Mouse (Mus musculus): Measurements from ENCODE around the gene Selenoo. TPM values are rescaled to one million over a fixed set of nuclear protein-coding genes. Genes with fewer than 3 reads are reported as not detected.

Gene Selenoo
- polyA plus RNA-seq, 2 experiments: 7.4 to 8.9 TPM

DNA sequence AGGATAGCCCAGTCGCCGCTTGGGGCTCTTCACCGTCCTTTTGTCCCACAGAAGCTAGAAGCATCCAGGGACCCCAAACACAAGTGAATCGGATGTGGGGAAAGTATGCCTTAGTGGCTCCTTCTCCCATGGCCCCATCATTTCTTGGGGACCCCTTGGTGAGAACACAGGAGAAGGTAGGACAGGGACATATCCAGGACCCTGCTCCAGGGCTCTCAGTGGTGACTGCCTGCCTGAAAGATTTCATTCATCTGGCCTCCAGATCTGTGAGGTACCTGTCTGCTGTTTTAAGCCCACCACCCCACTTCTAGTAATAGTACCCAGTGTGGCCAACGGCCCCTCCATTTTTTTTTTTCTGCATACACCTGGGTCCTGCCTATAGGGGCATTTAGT is 26.4 kb upstream of the Selenoo start:
- Histone ChIP-seq H3K27me3 (ENCODE audit: control insufficient read depth, insufficient read depth, low read length) (peaks cover 47% of the 10 kb centered on the region), H3K4me1 (replicated peaks; ENCODE audit: control insufficient read depth in 2 of 2, insufficient read depth in 2 of 2, low read length in 1 of 2) (no peaks in the 10 kb centered on the region), H3K9ac (replicated peaks) (no peak overlapping the region), H3K27ac (no peak overlapping the region), H3K9me3 (ENCODE audit: control insufficient read depth, low read length) (no peaks in the 10 kb centered on the region), H3K36me3 (replicated peaks; ENCODE audit: control insufficient read depth, insufficient read depth, low read depth) (no peaks in the 10 kb centered on the region), H3K4me3 (ENCODE audit: insufficient read depth in 1 of 2, low read depth in 2 of 2, low read length in 2 of 2) (no peak overlapping the region), H3K4me2 (ENCODE audit: low read depth) (no peak overlapping the region)
- WGBS (ENCODE audit: insufficient replicate concordance): 70% methylated on average over 5 of the region's 5 CpGs
- DNase-seq (ENCODE audit: low read depth in 3 of 3, low spot score in 3 of 3) (no peak), ATAC-seq (ENCODE audit: insufficient read depth) (no peak)
- TF ChIP-seq EP300 (IDR thresholded peaks at IDR 0.05; ENCODE audit: low read depth): no peak

DNA sequence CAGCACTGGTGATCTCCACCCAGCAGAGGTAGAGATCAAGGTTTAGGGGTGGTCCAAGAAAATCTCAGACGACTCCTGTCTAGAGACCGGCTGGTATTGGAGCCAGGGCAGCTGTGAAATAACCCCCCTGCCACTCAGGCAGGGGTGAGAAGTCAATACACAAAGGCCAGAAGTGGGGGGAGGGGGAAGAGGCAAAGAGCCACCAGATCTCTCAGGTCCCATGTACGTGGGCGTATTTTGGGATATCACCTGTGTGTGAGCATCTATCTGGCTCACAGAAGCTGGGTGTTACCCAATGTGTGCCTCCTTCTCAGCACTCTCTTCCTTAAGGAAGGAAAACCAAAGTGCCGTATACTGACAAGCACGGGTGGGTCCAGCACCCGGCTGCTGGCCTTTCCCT is 25.9 kb upstream of the Selenoo start:
- no peaks in the 10 kb centered on the region for H3K36me3 ChIP-seq (replicated peaks; ENCODE audit: control insufficient read depth, insufficient read depth, low read depth)
- H3K9ac ChIP-seq (replicated peaks): no peak overlapping the region
- peaks cover 49% of the 10 kb centered on the region for H3K27me3 ChIP-seq (ENCODE audit: control insufficient read depth, insufficient read depth, low read length)
- DNase-seq (ENCODE audit: low read depth in 3 of 3, low spot score in 3 of 3): no peak
- H3K4me2 ChIP-seq (ENCODE audit: low read depth): no peak overlapping the region
- no peaks in the 10 kb centered on the region for H3K9me3 ChIP-seq (ENCODE audit: control insufficient read depth, low read length)
- no peak for ATAC-seq (ENCODE audit: insufficient read depth)
- no peak for TF ChIP-seq EP300 (IDR thresholded peaks at IDR 0.05; ENCODE audit: low read depth)
- no peak for TF ChIP-seq CTCF (IDR thresholded peaks at IDR 0.05; ENCODE audit: low read depth)
- no peaks in the 10 kb centered on the region for H3K4me1 ChIP-seq (replicated peaks; ENCODE audit: control insufficient read depth in 2 of 2, insufficient read depth in 2 of 2, low read length in 1 of 2)
- 60% methylated on average over 7 of the region's 7 CpGs for WGBS (ENCODE audit: insufficient replicate concordance)
- H3K27ac ChIP-seq: no peak overlapping the region
- no peak overlapping the region for H3K4me3 ChIP-seq (ENCODE audit: insufficient read depth in 1 of 2, low read depth in 2 of 2, low read length in 2 of 2)

DNA sequence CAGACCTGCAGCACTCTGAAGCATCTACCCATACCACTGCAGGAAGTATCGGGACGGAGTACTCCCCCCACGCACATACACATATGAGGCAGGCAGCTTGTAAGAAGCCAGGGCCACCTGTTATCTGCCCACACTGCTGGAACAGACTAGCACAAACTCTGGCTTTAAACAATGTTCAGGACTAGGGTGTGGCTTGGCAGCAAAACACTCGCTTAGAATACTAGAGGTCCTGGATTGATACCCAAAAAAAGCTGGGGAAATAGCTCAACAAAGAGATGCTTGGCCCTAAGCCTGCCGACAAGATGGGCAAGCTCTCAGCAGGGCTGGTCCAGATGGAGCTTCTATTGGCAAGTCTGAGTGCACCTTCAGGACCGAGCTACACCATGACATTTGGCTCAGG is 25.3 kb upstream of the Selenoo start:
- no peak overlapping the region for H3K4me2 ChIP-seq (ENCODE audit: low read depth)
- H3K36me3 ChIP-seq (replicated peaks; ENCODE audit: control insufficient read depth, insufficient read depth, low read depth): no peaks in the 10 kb centered on the region
- TF ChIP-seq EP300 (IDR thresholded peaks at IDR 0.05; ENCODE audit: low read depth): no peak
- H3K4me3 ChIP-seq (ENCODE audit: insufficient read depth in 1 of 2, low read depth in 2 of 2, low read length in 2 of 2): no peak overlapping the region
- DNase-seq (ENCODE audit: low read depth in 3 of 3, low spot score in 3 of 3): no peak
- ATAC-seq (ENCODE audit: insufficient read depth): no peak
- H3K9ac ChIP-seq (replicated peaks): no peak overlapping the region
- H3K27me3 ChIP-seq (ENCODE audit: control insufficient read depth, insufficient read depth, low read length): peaks cover 49% of the 10 kb centered on the region
- WGBS (ENCODE audit: insufficient replicate concordance): 50% methylated on average over 6 of the region's 6 CpGs
- no peaks in the 10 kb centered on the region for H3K4me1 ChIP-seq (replicated peaks; ENCODE audit: control insufficient read depth in 2 of 2, insufficient read depth in 2 of 2, low read length in 1 of 2)
- no peaks in the 10 kb centered on the region for H3K9me3 ChIP-seq (ENCODE audit: control insufficient read depth, low read length)
- no peak overlapping the region for H3K27ac ChIP-seq

DNA sequence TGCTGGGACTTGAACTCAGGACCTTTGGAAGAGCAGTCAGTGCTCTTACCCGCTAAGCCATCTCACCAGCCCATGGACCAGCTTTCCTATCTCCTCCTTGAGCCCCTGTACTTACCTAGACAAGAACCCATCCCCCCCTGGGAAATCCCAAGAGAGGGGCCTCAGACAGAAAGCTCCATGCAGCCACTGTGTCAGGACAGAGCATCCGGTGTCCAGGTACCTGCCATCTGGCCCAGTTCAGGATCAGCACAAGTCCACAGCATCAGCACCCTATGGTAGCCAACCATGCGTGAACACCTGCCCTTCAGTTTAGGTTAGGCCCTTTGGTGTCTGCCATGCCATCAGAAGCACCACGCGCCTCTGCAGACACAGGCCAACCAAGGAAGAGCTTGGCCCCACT is 24.0 kb upstream of the Selenoo start:
- Histone ChIP-seq H3K27me3 (ENCODE audit: control insufficient read depth, insufficient read depth, low read length) (peaks cover 39% of the 10 kb centered on the region), H3K4me2 (ENCODE audit: low read depth) (no peak overlapping the region), H3K4me3 (ENCODE audit: insufficient read depth in 1 of 2, low read depth in 2 of 2, low read length in 2 of 2) (no peak overlapping the region), H3K9me3 (ENCODE audit: control insufficient read depth, low read length) (no peaks in the 10 kb centered on the region), H3K4me1 (replicated peaks; ENCODE audit: control insufficient read depth in 2 of 2, insufficient read depth in 2 of 2, low read length in 1 of 2) (no peaks in the 10 kb centered on the region), H3K9ac (replicated peaks) (no peak overlapping the region), H3K27ac (no peak overlapping the region), H3K36me3 (replicated peaks; ENCODE audit: control insufficient read depth, insufficient read depth, low read depth) (no peaks in the 10 kb centered on the region)
- WGBS (ENCODE audit: insufficient replicate concordance): 71% methylated on average over 5 of the region's 5 CpGs
- no peak for TF ChIP-seq EP300 (IDR thresholded peaks at IDR 0.05; ENCODE audit: low read depth)
- no peak for TF ChIP-seq CTCF (IDR thresholded peaks at IDR 0.05; ENCODE audit: low read depth)
- ATAC-seq (ENCODE audit: insufficient read depth): no peak
- DNase-seq (ENCODE audit: low read depth in 3 of 3, low spot score in 3 of 3): no peak

DNA sequence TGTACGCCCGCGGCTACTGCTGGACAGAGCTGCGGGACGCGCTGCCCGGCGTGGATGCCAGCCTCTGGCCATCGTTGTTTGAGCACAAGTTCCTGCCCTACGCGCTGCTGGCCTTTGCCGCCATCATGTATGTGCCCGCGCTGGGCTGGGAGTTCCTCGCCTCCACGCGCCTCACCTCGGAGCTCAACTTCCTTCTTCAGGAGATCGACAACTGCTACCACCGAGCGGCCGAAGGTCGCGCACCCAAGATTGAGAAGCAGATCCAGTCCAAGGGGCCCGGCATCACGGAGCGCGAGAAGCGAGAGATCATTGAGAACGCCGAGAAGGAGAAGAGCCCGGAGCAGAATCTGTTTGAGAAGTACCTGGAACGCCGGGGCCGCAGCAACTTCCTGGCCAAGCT is 21.3 kb upstream of the Selenoo start:
- H3K27me3 ChIP-seq (ENCODE audit: control insufficient read depth, insufficient read depth, low read length): peaks cover 23% of the 10 kb centered on the region
- 15% methylated on average over 35 of the region's 35 CpGs for WGBS (ENCODE audit: insufficient replicate concordance)
- no peak overlapping the region for H3K9ac ChIP-seq (replicated peaks)
- no peak overlapping the region for H3K4me3 ChIP-seq (ENCODE audit: insufficient read depth in 1 of 2, low read depth in 2 of 2, low read length in 2 of 2)
- ATAC-seq (ENCODE audit: insufficient read depth): no peak
- TF ChIP-seq EP300 (IDR thresholded peaks at IDR 0.05; ENCODE audit: low read depth) (no peak), CTCF (IDR thresholded peaks at IDR 0.05; ENCODE audit: low read depth) (no peak)
- H3K4me2 ChIP-seq (ENCODE audit: low read depth): no peak overlapping the region
- no peak for DNase-seq (ENCODE audit: low read depth in 3 of 3, low spot score in 3 of 3)
- H3K27ac ChIP-seq: no peak overlapping the region
- no peaks in the 10 kb centered on the region for H3K9me3 ChIP-seq (ENCODE audit: control insufficient read depth, low read length)
- no peaks in the 10 kb centered on the region for H3K4me1 ChIP-seq (replicated peaks; ENCODE audit: control insufficient read depth in 2 of 2, insufficient read depth in 2 of 2, low read length in 1 of 2)
- no peaks in the 10 kb centered on the region for H3K36me3 ChIP-seq (replicated peaks; ENCODE audit: control insufficient read depth, insufficient read depth, low read depth)

DNA sequence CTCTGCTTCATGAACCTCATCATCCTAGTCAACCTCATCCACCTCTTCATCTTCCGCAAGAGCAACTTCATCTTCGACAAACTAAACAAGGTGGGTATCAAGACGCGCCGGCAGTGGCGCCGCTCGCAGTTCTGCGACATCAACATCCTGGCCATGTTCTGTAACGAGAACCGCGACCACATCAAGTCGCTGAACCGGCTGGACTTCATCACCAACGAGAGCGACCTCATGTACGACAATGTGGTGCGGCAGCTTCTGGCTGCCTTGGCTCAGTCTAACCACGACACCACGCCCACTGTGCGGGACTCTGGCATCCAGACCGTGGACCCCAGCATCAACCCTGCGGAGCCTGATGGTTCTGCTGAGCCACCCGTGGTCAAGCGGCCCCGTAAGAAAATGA is 20.7 kb upstream of the Selenoo start:
- 21% methylated on average over 26 of the region's 26 CpGs for WGBS (ENCODE audit: insufficient replicate concordance)
- DNase-seq (ENCODE audit: low read depth in 3 of 3, low spot score in 3 of 3) (no peak), ATAC-seq (ENCODE audit: insufficient read depth) (no peak)
- H3K4me2 ChIP-seq (ENCODE audit: low read depth): no peak overlapping the region
- H3K9me3 ChIP-seq (ENCODE audit: control insufficient read depth, low read length): no peaks in the 10 kb centered on the region
- TF ChIP-seq CTCF (IDR thresholded peaks at IDR 0.05; ENCODE audit: low read depth): no peak
- TF ChIP-seq EP300 (IDR thresholded peaks at IDR 0.05; ENCODE audit: low read depth): no peak
- H3K36me3 ChIP-seq (replicated peaks; ENCODE audit: control insufficient read depth, insufficient read depth, low read depth): no peaks in the 10 kb centered on the region
- no peaks in the 10 kb centered on the region for H3K4me1 ChIP-seq (replicated peaks; ENCODE audit: control insufficient read depth in 2 of 2, insufficient read depth in 2 of 2, low read length in 1 of 2)
- H3K9ac ChIP-seq (replicated peaks): no peak overlapping the region
- peaks cover 23% of the 10 kb centered on the region for H3K27me3 ChIP-seq (ENCODE audit: control insufficient read depth, insufficient read depth, low read length)
- no peak overlapping the region for H3K27ac ChIP-seq
- no peak overlapping the region for H3K4me3 ChIP-seq (ENCODE audit: insufficient read depth in 1 of 2, low read depth in 2 of 2, low read length in 2 of 2)
